Mouse (Mus musculus) testis, adult 2 months (tissue): ENCODE measurements around the gene Zan.

Source experiments
- CTCF ChIP-seq: fragments of 200-500 bp; IDR thresholded peaks from 2 replicates; pipeline ENCODE4 v1.5.1; 2012; ENCODE audit warnings: low read depth, mild to moderate bottlenecking, inconsistent platforms, low read length, moderate library complexity; ENCODE audit not compliant: control insufficient read depth, insufficient read depth, insufficient replicate concordance
- POLR2A ChIP-seq: fragments of 200-500 bp; IDR thresholded peaks from 2 replicates; pipeline ENCODE4 v1.6.1; 2012; ENCODE audit warnings: low read depth, mild to moderate bottlenecking, inconsistent platforms, low read length, moderate library complexity; ENCODE audit not compliant: control insufficient read depth

DNA sequence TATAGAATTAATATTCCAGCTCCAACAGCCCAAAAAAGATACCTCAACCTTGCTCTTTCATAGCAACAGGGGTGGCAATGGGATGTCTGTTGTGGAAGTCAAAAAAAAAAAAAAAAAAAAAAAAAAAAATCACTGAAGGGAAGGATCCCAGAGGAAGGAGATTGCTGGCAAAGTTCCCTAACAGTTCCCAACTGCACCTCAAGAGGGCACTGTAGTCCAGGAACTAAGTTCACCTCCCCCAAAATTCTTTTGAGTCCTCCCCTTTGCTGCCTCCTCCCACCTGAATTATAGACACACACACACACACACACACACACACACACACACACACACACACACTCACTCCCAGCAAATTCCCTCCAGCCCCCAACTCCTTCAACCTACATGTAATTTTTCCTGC, 4.3 kb upstream of the Zan start:
- TF ChIP-seq CTCF: peak; percentile 19; the same call in 1 of the 2 replicates
- no peak for TF ChIP-seq POLR2A
